10 mouse cellular contexts compared by ENCODE assay signal in genomic region chr3:145703411-145703924, GRCm38 (mm10). TPM values are rescaled to one million over a fixed set of nuclear protein-coding genes. Genes with fewer than 3 reads are reported as not detected.
DNase-seq lines count a peak whose midpoint lies in the region; ATAC-seq and TF ChIP-seq lines count a peak whose summit lies in the region.
"Had no signal": no experiment of that assay in that cellular context is flagged by ENCODE, and none has a peak within 500 bp of the region (broad histone marks: within the 10 kb centered on the region; RNA-seq: fewer than 3 reads in every experiment).

No protein-coding gene starts in this region.

- WGBS in lung, embryonic 14.5 days = 11% methylated on average over 11 of the region's 11 CpGs
- WGBS in lung, adult 2 months = 30% methylated on average over 11 of the region's 11 CpGs
- 11% methylated on average over 11 of the region's 11 CpGs for WGBS in embryonic facial prominence, embryonic 13.5 days
- WGBS in intestine, embryonic 16.5 days = 22% methylated on average over 11 of the region's 11 CpGs

- no peak for TF ChIP-seq POLR2A in lung, adult 2 months (IDR thresholded peaks at IDR 0.05; ENCODE audit: borderline replicate concordance, extremely low read depth, low read depth, low read length)
- no peak for TF ChIP-seq POLR2A in myocyte (IDR thresholded peaks at IDR 0.05; ENCODE audit: insufficient read length, low read depth)

- no peaks in the 10 kb centered on the region for H3K27me3 ChIP-seq in lung, embryonic 14.5 days (ENCODE audit: insufficient read depth, low read length)
- H3K27me3 ChIP-seq in embryonic facial prominence, embryonic 13.5 days = no peaks in the 10 kb centered on the region
- H3K27me3 ChIP-seq in intestine, embryonic 16.5 days (replicated peaks; ENCODE audit: control insufficient read depth, insufficient read depth, low read length) = no peaks in the 10 kb centered on the region
- H3K27me3 ChIP-seq in myocyte (ENCODE audit: control insufficient read depth, insufficient read depth, insufficient read length) = no peaks in the 10 kb centered on the region

- no peaks in the 10 kb centered on the region for H3K79me2 ChIP-seq in myocyte (ENCODE audit: control insufficient read depth, insufficient read depth)

- peak overlapping the region; percentile 13; the same call in 1 of the 2 replicates for H3K4me2 ChIP-seq in lung, embryonic 14.5 days
- peak overlapping the region; percentile 30 for H3K4me2 ChIP-seq in embryonic facial prominence, embryonic 13.5 days
- H3K4me2 ChIP-seq in intestine, embryonic 16.5 days (ENCODE audit: low read depth, low read length) = no peak overlapping the region
- H3K4me2 ChIP-seq in myocyte (ENCODE audit: low read depth) = peak overlapping the region; percentile 28

- no peak for TF ChIP-seq CTCF in lung, embryonic 14.5 days (IDR thresholded peaks at IDR 0.05; ENCODE audit: low read depth)
- no peak for TF ChIP-seq CTCF in lung, adult 2 months (IDR thresholded peaks at IDR 0.05; ENCODE audit: insufficient read depth, low read length)
- TF ChIP-seq CTCF in left cerebral cortex, adult 2 months (IDR thresholded peaks at IDR 0.05) = no peak

- H3K27ac ChIP-seq in lung, embryonic 14.5 days (ENCODE audit: low read depth) = peak overlapping the region; percentile 82
- H3K27ac ChIP-seq in embryonic facial prominence, embryonic 13.5 days = peak overlapping the region; percentile 77
- H3K27ac ChIP-seq in intestine, embryonic 16.5 days (ENCODE audit: low read length) = 0 out of 2 replicates have a peak overlapping the region, but pooled peaks have one; percentile 3
- H3K27ac ChIP-seq in left cerebral cortex, adult 2 months = no peak overlapping the region

- H3K9me3 ChIP-seq in lung, embryonic 14.5 days (ENCODE audit: low read depth, low read length) = no peaks in the 10 kb centered on the region
- H3K9me3 ChIP-seq in embryonic facial prominence, embryonic 13.5 days = no peaks in the 10 kb centered on the region
- no peaks in the 10 kb centered on the region for H3K9me3 ChIP-seq in intestine, embryonic 16.5 days (ENCODE audit: control insufficient read depth, low read length)

- no peak overlapping the region for H3ac ChIP-seq in myocyte (ENCODE audit: control insufficient read depth, insufficient read length)

- no peak overlapping the region for H3K9ac ChIP-seq in lung, embryonic 14.5 days
- H3K9ac ChIP-seq in embryonic facial prominence, embryonic 13.5 days = 0 out of 2 replicates have a peak overlapping the region, but pooled peaks have one; percentile 16
- H3K9ac ChIP-seq in intestine, embryonic 16.5 days (ENCODE audit: low read depth, low read length) = peak overlapping the region; percentile 30; the same call in 1 of the 2 replicates

- intact Hi-C loops in left cerebral cortex, adult 2 months (cut with DNase I) = no loop called here

- H3K4me1 ChIP-seq in lung, embryonic 14.5 days (ENCODE audit: insufficient read depth) = peaks cover 8% of the 10 kb centered on the region; the same call in 1 of the 2 replicates
- no peaks in the 10 kb centered on the region for H3K4me1 ChIP-seq in lung, adult 2 months (ENCODE audit: control insufficient read depth, insufficient read depth, low read length)
- H3K4me1 ChIP-seq in embryonic facial prominence, embryonic 13.5 days = peaks cover 22% of the 10 kb centered on the region
- H3K4me1 ChIP-seq in intestine, embryonic 16.5 days (ENCODE audit: control insufficient read depth, insufficient read depth, low read length) = peaks cover 4% of the 10 kb centered on the region; the same call in 1 of the 2 replicates

- H3K4me3 ChIP-seq in lung, embryonic 14.5 days (ENCODE audit: low read depth, low read length) = no peak overlapping the region
- no peak overlapping the region for H3K4me3 ChIP-seq in lung, adult 2 months (replicated peaks; ENCODE audit: extremely low read depth, low read depth, low read length)
- H3K4me3 ChIP-seq in embryonic facial prominence, embryonic 13.5 days = no peak overlapping the region
- no peak overlapping the region for H3K4me3 ChIP-seq in intestine, embryonic 16.5 days (ENCODE audit: low read length)
- no peak overlapping the region for H3K4me3 ChIP-seq in myocyte
- H3K4me3 ChIP-seq in left cerebral cortex, adult 2 months = no peak overlapping the region
- H3K4me3 ChIP-seq: erythroblast, embryonic 14.5 days had no signal

- peak; percentile 65 for DNase-seq in lung, embryonic 14.5 days
- DNase-seq in lung, adult 2 months = no peak
- no peak for DNase-seq in left cerebral cortex, adult 2 months (ENCODE audit: extremely low spot score in 1 of 2, low spot score in 2 of 2)
- no peak for DNase-seq in urinary bladder, postnatal 36 days (ENCODE audit: low spot score in 2 of 2)
- no peak for DNase-seq in left cerebral cortex, adult 11 months (ENCODE audit: low spot score)

- ATAC-seq in lung, embryonic 14.5 days (ENCODE audit: insufficient read depth) = peak; percentile 84
- peak; percentile 63; the same call in 1 of the 2 replicates for ATAC-seq in embryonic facial prominence, embryonic 13.5 days (ENCODE audit: insufficient number of reproducible peaks, insufficient read depth, low FRiP score, low TSS enrichment, low read depth)
- ATAC-seq in intestine, embryonic 16.5 days = peak; percentile 46

- H3K36me3 ChIP-seq in lung, embryonic 14.5 days (ENCODE audit: insufficient read depth) = no peaks in the 10 kb centered on the region
- H3K36me3 ChIP-seq in embryonic facial prominence, embryonic 13.5 days = no peaks in the 10 kb centered on the region
- H3K36me3 ChIP-seq in intestine, embryonic 16.5 days (ENCODE audit: control insufficient read depth, insufficient read depth, low read length) = no peaks in the 10 kb centered on the region
- no peaks in the 10 kb centered on the region for H3K36me3 ChIP-seq in myocyte (ENCODE audit: control insufficient read depth, insufficient read depth)

TF ChIP-seq in myocyte, 11 proteins besides CTCF, POLR2A, EP300 and RAD21:
- TF ChIP-seq CEBPB (IDR thresholded peaks at IDR 0.05; ENCODE audit: insufficient read depth, poor library complexity, severe bottlenecking) (no peak), MYOG (IDR thresholded peaks at IDR 0.05; ENCODE audit: control insufficient read depth in 1 of 3, insufficient read depth in 1 of 3, insufficient read length in 2 of 3, low read depth in 2 of 3) (no peak), USF1 (IDR thresholded peaks at IDR 0.05; ENCODE audit: low read depth) (no peak), REST (IDR thresholded peaks at IDR 0.05; ENCODE audit: insufficient read depth, insufficient read length) (no peak), POLR2AphosphoS2 (IDR thresholded peaks at IDR 0.05; ENCODE audit: insufficient read length, low read depth) (no peak), TCF12 (IDR thresholded peaks at IDR 0.05; ENCODE audit: insufficient read depth, poor library complexity, severe bottlenecking) (no peak), E2F4 (IDR thresholded peaks at IDR 0.05; ENCODE audit: insufficient read depth) (no peak), MAX (IDR thresholded peaks at IDR 0.05; ENCODE audit: low read depth) (no peak), TCF3 (IDR thresholded peaks at IDR 0.05; ENCODE audit: insufficient read length, low read depth) (no peak), SRF (IDR thresholded peaks at IDR 0.05; ENCODE audit: control insufficient read depth, insufficient read length, low read depth) (no peak), MYOD1 (IDR thresholded peaks at IDR 0.05; ENCODE audit: control insufficient read depth in 1 of 3, insufficient read length in 2 of 3, low read depth in 2 of 3) (no peak)

RNA-seq across cellular contexts. Expression of gene Ccn1, which starts 53.7 kb away (rescaled TPM):
- 33.2 and 41.6 TPM in 2 replicates for polyA plus RNA-seq in lung, embryonic 14.5 days (2014; fragmentation: Nextera tagmentation; extraction: Ambion mirVana)
- 79.9 and 102 TPM in 2 replicates for polyA plus RNA-seq in lung, adult 2 months (2012; rRNA removed)
- 50.3 TPM in 2 replicates for polyA plus RNA-seq in embryonic facial prominence, embryonic 13.5 days (2015; fragmentation: Nextera tagmentation; extraction: Ambion mirVana)
- polyA plus RNA-seq in intestine, embryonic 16.5 days (2015; fragmentation: Nextera tagmentation; extraction: Ambion mirVana) = 50.3 and 55.5 TPM in 2 replicates
- polyA plus RNA-seq in myocyte (2012; fragmentation: generic; extraction: Trizol) = 49.6 TPM
- total RNA-seq in left cerebral cortex, adult 2 months (2021) = 10 to 100 TPM in 1 of 2 experiments, 1 to 10 TPM in 1; 7.8 to 12.6 TPM
- total RNA-seq: MEL had no signal

RNA-seq across cellular contexts. Expression of gene Ddah1, which starts 55.0 kb away (rescaled TPM):
- polyA plus RNA-seq in lung, embryonic 14.5 days (2014; fragmentation: Nextera tagmentation; extraction: Ambion mirVana) = 30.1 and 35.1 TPM in 2 replicates
- polyA plus RNA-seq in lung, adult 2 months (2012; rRNA removed) = 16.1 and 20.7 TPM in 2 replicates
- polyA plus RNA-seq in embryonic facial prominence, embryonic 13.5 days (2015; fragmentation: Nextera tagmentation; extraction: Ambion mirVana) = 29.8 and 39.4 TPM in 2 replicates
- 40.5 and 44.5 TPM in 2 replicates for polyA plus RNA-seq in intestine, embryonic 16.5 days (2015; fragmentation: Nextera tagmentation; extraction: Ambion mirVana)
- polyA plus RNA-seq in myocyte (2012; fragmentation: generic; extraction: Trizol) = 7.4 TPM
- 10 to 100 TPM; 57.1 to 59.7 TPM for total RNA-seq in left cerebral cortex, adult 2 months (2021)
- total RNA-seq: MEL had no signal
